Mouse (Mus musculus) hindbrain, postnatal 0 days (tissue): ENCODE results near the gene Map2k6. TPM values are rescaled to one million over a fixed set of nuclear protein-coding genes. Genes with fewer than 3 reads are reported as not detected.

ENCODE experiments used
- ATAC-seq: fragments of 200-750 bp; cut with Nextera tagmentation; 2 replicates; pipeline ENCODE4 v1.8.0; 2017; ENCODE audit warnings: mild to moderate bottlenecking, moderate TSS enrichment, moderate library complexity
- DNase-seq: peaks from one replicate; pipeline ENCODE4 v3.0.0-alpha.2; 2015; ENCODE audit warnings: low spot score
- H3K27ac ChIP-seq: fragments of 300-500 bp; sonication (generic); 2 replicates; pipeline ENCODE4 v1.5.1; 2014; ENCODE audit warnings: mild to moderate bottlenecking
- H3K27me3 ChIP-seq: fragments of 300-500 bp; sonication (generic); 2 replicates; pipeline ENCODE4 v1.6.1; 2014; ENCODE audit warnings: low read length, mixed read lengths; ENCODE audit not compliant: insufficient read depth
- H3K36me3 ChIP-seq: fragments of 300-500 bp; sonication (generic); 2 replicates; pipeline ENCODE4 v1.6.1; 2014; ENCODE audit warnings: low read length, mixed read lengths; ENCODE audit not compliant: insufficient read depth
- H3K4me1 ChIP-seq: fragments of 300-500 bp; sonication (generic); 2 replicates; pipeline ENCODE4 v1.6.1; 2014; ENCODE audit warnings: antibody characterized with exemption, low read length, mixed read lengths; ENCODE audit not compliant: insufficient read depth
- H3K4me2 ChIP-seq: fragments of 300-500 bp; sonication (generic); 2 replicates; pipeline ENCODE4 v1.6.1; 2014; ENCODE audit warnings: low read depth, mild to moderate bottlenecking, low read length, moderate library complexity, mixed read lengths
- H3K4me3 ChIP-seq: fragments of 300-500 bp; sonication (generic); 2 replicates; pipeline ENCODE4 v1.5.1; 2014; ENCODE audit warnings: low read length
- H3K9ac ChIP-seq: fragments of 300-500 bp; sonication (generic); replicated peaks from 2 replicates; pipeline ENCODE4 v1.6.1; 2014; ENCODE audit warnings: mild to moderate bottlenecking, low read length, moderate library complexity, mixed read lengths
- H3K9me3 ChIP-seq: fragments of 300-500 bp; sonication (generic); 2 replicates; pipeline ENCODE4 v1.6.1; 2016; ENCODE audit warnings: low read length, mixed read lengths
- CTCF ChIP-seq: IDR thresholded peaks from 2 replicates; pipeline ENCODE4 v1.5.1; 2016; ENCODE audit warnings: antibody characterized with exemption, control low read depth, low read depth
- whole genome bisulfite sequencing: fragments of 180-500 bp; shearing (Covaris S2); extraction: QIAGEN DNeasy Blood & Tissue Kit; methylation state at CpG from one replicate; pipeline ENCODE4 v1.1.7; 2014; 5-methylcytosine and 5-hydroxymethylcytosine counted together
- polyA plus RNA-seq: library from polyadenylated mRNA; unstranded; fragments of >200 nt; fragmentation: Nextera tagmentation; extraction: Ambion mirVana; gene quantifications from 2 replicates; pipeline ENCODE4 v1.2.1, GENCODE M21; 2015
- total RNA-seq: library from RNA; depleted of rRNA; stranded (reverse); fragments of >200 nt; gene quantifications from 2 replicates; pipeline ENCODE4 v1.2.3, GENCODE M21; 2014

Gene Map2k6
- total and polyA plus RNA-seq, 2 experiments from 2014 or later, result 16.3 to 21.2 TPM

GRCm38 (mm10) chr11:110537602-110538001 lies 138.7 kb downstream of the Map2k6 start:
- H3K36me3 ChIP-seq, result no peaks in the 10 kb centered on the region
- no peak overlapping the region for H3K27ac ChIP-seq
- H3K4me3 ChIP-seq, result no peak overlapping the region
- H3K9ac ChIP-seq, result no peak overlapping the region
- H3K27me3 ChIP-seq, result no peaks in the 10 kb centered on the region
- DNase-seq, result peak; percentile 93
- peak; percentile 91 for TF ChIP-seq CTCF
- 10% methylated on average over 15 of the region's 15 CpGs for WGBS
- H3K4me2 ChIP-seq, result peak overlapping the region; percentile 39
- peak; percentile 63; the same call in 1 of the 2 replicates for ATAC-seq
- H3K9me3 ChIP-seq, result no peaks in the 10 kb centered on the region
- no peaks in the 10 kb centered on the region for H3K4me1 ChIP-seq

DNA sequence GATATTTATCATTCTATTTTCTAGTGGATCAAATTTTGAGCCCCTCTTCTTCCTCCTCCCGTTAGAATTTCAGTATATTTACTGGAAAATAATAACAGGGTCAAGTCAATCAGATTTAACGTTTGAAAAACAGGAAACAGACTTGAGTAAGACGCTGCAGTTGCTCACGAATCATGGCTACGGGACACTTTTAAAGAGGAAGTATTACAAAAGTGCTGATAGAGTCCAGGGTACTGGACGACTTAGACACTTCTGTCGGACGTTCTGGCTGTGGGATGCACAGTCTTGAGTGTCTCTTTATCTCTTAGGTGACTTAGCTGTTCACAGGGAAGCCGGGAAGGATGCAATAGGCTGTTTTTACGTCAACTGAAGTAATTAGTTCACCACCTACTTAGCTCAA lies 139.3 kb downstream of the Map2k6 start:
- no peaks in the 10 kb centered on the region for H3K36me3 ChIP-seq
- no peak overlapping the region for H3K4me3 ChIP-seq
- ATAC-seq (no peak), DNase-seq (no peak)
- no peaks in the 10 kb centered on the region for H3K4me1 ChIP-seq
- no peaks in the 10 kb centered on the region for H3K9me3 ChIP-seq
- 79% methylated on average over 10 of the region's 10 CpGs for WGBS
- no peak overlapping the region for H3K4me2 ChIP-seq
- H3K27ac ChIP-seq, result no peak overlapping the region
- TF ChIP-seq CTCF, result no peak
- H3K27me3 ChIP-seq, result no peaks in the 10 kb centered on the region
- H3K9ac ChIP-seq, result no peak overlapping the region

- TF ChIP-seq CTCF, result no peak
- H3K36me3 ChIP-seq, result no peaks in the 10 kb centered on the region
- ATAC-seq (no peak), DNase-seq (no peak)
- H3K9me3 ChIP-seq, result no peaks in the 10 kb centered on the region
- H3K4me1 ChIP-seq, result no peaks in the 10 kb centered on the region
- H3K9ac ChIP-seq, result no peak overlapping the region
- no peak overlapping the region for H3K27ac ChIP-seq
- no peak overlapping the region for H3K4me3 ChIP-seq
- no peaks in the 10 kb centered on the region for H3K27me3 ChIP-seq
- H3K4me2 ChIP-seq, result no peak overlapping the region
- WGBS, result 85% methylated on average over 4 of the region's 4 CpGs
Measured at GRCm38 (mm10) chr11:110541933-110542332, 143.0 kb downstream of the Map2k6 start.

- no peaks in the 10 kb centered on the region for H3K9me3 ChIP-seq
- H3K27me3 ChIP-seq, result no peaks in the 10 kb centered on the region
- TF ChIP-seq CTCF, result no peak
- ATAC-seq (no peak), DNase-seq (no peak)
- no peak overlapping the region for H3K4me2 ChIP-seq
- H3K27ac ChIP-seq, result no peak overlapping the region
- H3K36me3 ChIP-seq, result no peaks in the 10 kb centered on the region
- WGBS, result 83% methylated on average over 11 of the region's 11 CpGs
- H3K4me3 ChIP-seq, result no peak overlapping the region
- H3K9ac ChIP-seq, result no peak overlapping the region
- no peaks in the 10 kb centered on the region for H3K4me1 ChIP-seq
Measured at GRCm38 (mm10) chr11:110544419-110545210, 145.7 kb downstream of the Map2k6 start.

- no peaks in the 10 kb centered on the region for H3K27me3 ChIP-seq
- H3K36me3 ChIP-seq, result no peaks in the 10 kb centered on the region
- no peak overlapping the region for H3K9ac ChIP-seq
- WGBS, result 64% methylated on average over 3 of the region's 3 CpGs
- ATAC-seq (no peak), DNase-seq (no peak)
- H3K9me3 ChIP-seq, result no peaks in the 10 kb centered on the region
- no peak overlapping the region for H3K4me2 ChIP-seq
- H3K4me3 ChIP-seq, result no peak overlapping the region
- H3K27ac ChIP-seq, result no peak overlapping the region
- no peaks in the 10 kb centered on the region for H3K4me1 ChIP-seq
- no peak for TF ChIP-seq CTCF
Measured at GRCm38 (mm10) chr11:110545416-110545815, 146.5 kb downstream of the Map2k6 start.

GRCm38 (mm10) chr11:110551471-110551967 lies 152.6 kb downstream of the Map2k6 start:
- no peaks in the 10 kb centered on the region for H3K36me3 ChIP-seq
- no peaks in the 10 kb centered on the region for H3K4me1 ChIP-seq
- ATAC-seq (no peak), DNase-seq (no peak)
- H3K4me3 ChIP-seq, result no peak overlapping the region
- H3K9me3 ChIP-seq, result no peaks in the 10 kb centered on the region
- H3K4me2 ChIP-seq, result no peak overlapping the region
- TF ChIP-seq CTCF, result no peak
- WGBS, result 81% methylated on average over 12 of the region's 12 CpGs
- no peak overlapping the region for H3K9ac ChIP-seq
- H3K27ac ChIP-seq, result no peak overlapping the region
- H3K27me3 ChIP-seq, result no peaks in the 10 kb centered on the region

DNA sequence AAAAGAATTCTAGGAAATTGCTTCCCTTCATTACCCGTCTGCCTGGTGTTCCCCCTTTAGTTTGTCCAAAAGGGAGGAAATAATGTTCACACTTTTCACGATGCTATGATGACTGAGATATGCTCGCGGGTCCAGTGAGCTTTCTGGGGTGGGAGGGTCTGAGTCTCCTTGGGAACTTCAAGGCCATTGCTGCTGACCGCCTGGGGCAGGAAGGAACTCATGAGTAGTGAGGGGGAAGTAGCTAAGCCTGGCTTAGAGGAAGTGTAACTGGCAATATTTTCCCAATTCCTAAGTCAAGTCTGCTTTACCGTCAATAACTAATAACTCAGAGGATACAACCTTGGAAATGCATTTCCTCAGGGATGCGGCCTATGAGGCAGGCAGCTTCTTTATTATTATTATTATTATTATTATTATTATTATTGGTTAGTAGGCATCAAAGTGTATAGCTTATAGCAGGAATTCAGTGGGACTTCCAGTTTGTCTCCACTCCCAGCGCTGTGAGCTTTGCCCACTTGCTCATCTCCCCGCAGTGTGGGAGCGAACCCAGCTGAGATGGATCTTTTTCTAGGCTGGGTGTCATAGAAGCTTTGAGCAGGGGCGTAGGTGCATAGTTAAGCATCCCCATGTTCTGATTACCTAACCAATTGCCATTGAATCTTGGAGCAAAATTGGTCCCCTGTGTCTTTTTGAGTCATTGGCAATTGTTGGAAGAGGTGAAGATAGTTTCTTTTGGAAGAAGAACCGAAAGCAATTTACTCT lies 163.6 kb downstream of the Map2k6 start:
- Histone ChIP-seq H3K9ac (no peak overlapping the region), H3K27me3 (no peaks in the 10 kb centered on the region), H3K4me2 (no peak overlapping the region), H3K9me3 (no peaks in the 10 kb centered on the region), H3K27ac (no peak overlapping the region), H3K4me1 (no peaks in the 10 kb centered on the region), H3K4me3 (no peak overlapping the region), H3K36me3 (no peaks in the 10 kb centered on the region)
- 89% methylated on average over 12 of the region's 12 CpGs for WGBS
- DNase-seq, result no peak
- no peak for TF ChIP-seq CTCF
- no peak for ATAC-seq
